ENCODE assay signal across 8 mouse cellular contexts in the genomic region with DNA sequence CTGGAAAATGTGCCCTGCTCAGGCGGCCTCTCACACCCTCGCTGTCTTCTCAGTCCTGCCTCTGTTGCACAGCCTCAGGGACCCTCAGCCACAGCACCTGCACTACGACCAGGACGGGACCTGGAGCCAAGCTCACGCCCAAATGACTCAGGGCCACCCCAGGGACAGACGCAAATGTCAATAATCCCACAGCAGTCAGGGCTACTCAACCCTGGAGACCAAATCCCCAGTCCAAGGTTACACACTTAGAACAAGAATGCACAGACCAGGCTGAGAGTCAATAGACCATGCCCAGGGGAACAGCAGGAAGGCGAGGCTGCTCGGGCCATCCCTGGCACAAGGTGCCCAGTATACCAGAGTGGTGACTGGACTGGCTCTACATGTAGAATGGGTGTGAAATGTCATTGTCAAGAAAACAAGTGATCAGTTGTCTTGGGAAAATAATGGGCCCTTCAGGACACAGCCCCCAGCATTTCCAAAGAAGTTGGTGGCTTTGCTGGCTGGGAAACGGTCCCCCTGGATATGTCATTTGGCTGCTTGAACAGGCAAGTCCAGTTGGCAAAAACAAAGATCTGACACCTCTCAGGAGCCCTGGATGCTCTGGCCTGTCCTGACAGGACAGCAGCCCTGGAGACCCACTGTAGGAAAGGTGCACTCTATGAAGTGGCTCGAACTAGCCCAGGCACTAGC. TPM values are rescaled to one million over a fixed set of nuclear protein-coding genes. Genes with fewer than 3 reads are reported as not detected.
DNase-seq lines count a peak whose midpoint lies in the region; ATAC-seq and TF ChIP-seq lines count a peak whose summit lies in the region.

No protein-coding gene starts in this region.

- no peak for TF ChIP-seq POLR2A in cerebellum, adult 2 months (IDR thresholded peaks at IDR 0.05; ENCODE audit: borderline replicate concordance, insufficient read depth, low read length)

- H3K27me3 ChIP-seq in cerebellum, adult 2 months (ENCODE audit: control insufficient read depth, insufficient read depth, low read length) = no peaks in the 10 kb centered on the region
- H3K27me3 ChIP-seq in liver, embryonic 13.5 days = no peaks in the 10 kb centered on the region
- no peaks in the 10 kb centered on the region for H3K27me3 ChIP-seq in liver, embryonic 12.5 days (replicated peaks)
- H3K27me3 ChIP-seq in hindbrain, embryonic 14.5 days (ENCODE audit: control insufficient read depth, insufficient read depth, low read length) = no peaks in the 10 kb centered on the region
- H3K27me3 ChIP-seq in midbrain, embryonic 15.5 days (replicated peaks) = no peaks in the 10 kb centered on the region

- H3K9me3 ChIP-seq in liver, embryonic 13.5 days (replicated peaks) = no peaks in the 10 kb centered on the region
- H3K9me3 ChIP-seq in liver, embryonic 12.5 days (replicated peaks) = no peaks in the 10 kb centered on the region
- H3K9me3 ChIP-seq in hindbrain, embryonic 14.5 days (ENCODE audit: control insufficient read depth, low read length) = no peaks in the 10 kb centered on the region
- H3K9me3 ChIP-seq in midbrain, embryonic 15.5 days = no peaks in the 10 kb centered on the region

- H3K4me3 ChIP-seq in cerebellum, adult 2 months (replicated peaks; ENCODE audit: insufficient read depth, low read depth, low read length) = no peak overlapping the region
- H3K4me3 ChIP-seq in liver, embryonic 13.5 days (replicated peaks) = no peak overlapping the region
- no peak overlapping the region for H3K4me3 ChIP-seq in liver, embryonic 12.5 days
- H3K4me3 ChIP-seq in hindbrain, embryonic 14.5 days (replicated peaks; ENCODE audit: low read length) = no peak overlapping the region
- H3K4me3 ChIP-seq in midbrain, embryonic 15.5 days = no peak overlapping the region

- no peak overlapping the region for H3K4me2 ChIP-seq in liver, embryonic 13.5 days
- H3K4me2 ChIP-seq in liver, embryonic 12.5 days = no peak overlapping the region
- H3K4me2 ChIP-seq in hindbrain, embryonic 14.5 days (replicated peaks) = no peak overlapping the region; the same call in 1 of the 2 replicates
- 0 out of 2 replicates have a peak overlapping the region, but pooled peaks have one; percentile 1 for H3K4me2 ChIP-seq in midbrain, embryonic 15.5 days

- TF ChIP-seq CTCF in cerebellum, adult 2 months (IDR thresholded peaks at IDR 0.05; ENCODE audit: borderline replicate concordance, insufficient read depth, low read depth, low read length) = no peak

- H3K4me1 ChIP-seq in cerebellum, adult 2 months (ENCODE audit: control insufficient read depth, insufficient read depth, low read length) = peaks cover 30% of the 10 kb centered on the region
- peaks cover 66% of the 10 kb centered on the region for H3K4me1 ChIP-seq in liver, embryonic 13.5 days (replicated peaks)
- peaks cover 73% of the 10 kb centered on the region for H3K4me1 ChIP-seq in liver, embryonic 12.5 days
- H3K4me1 ChIP-seq in hindbrain, embryonic 14.5 days (replicated peaks; ENCODE audit: control insufficient read depth, insufficient read depth, low read length) = peaks cover 47% of the 10 kb centered on the region
- H3K4me1 ChIP-seq in midbrain, embryonic 15.5 days = peaks cover 53% of the 10 kb centered on the region

- 16% methylated on average over 10 of the region's 10 CpGs for WGBS in cerebellum, adult 2 months
- WGBS in liver, embryonic 13.5 days (ENCODE audit: insufficient replicate concordance) = 82% methylated on average over 10 of the region's 10 CpGs
- 85% methylated on average over 10 of the region's 10 CpGs for WGBS in liver, embryonic 12.5 days (ENCODE audit: insufficient replicate concordance)
- WGBS in hindbrain, embryonic 14.5 days = 73% methylated on average over 10 of the region's 10 CpGs
- WGBS in midbrain, embryonic 15.5 days = 73% methylated on average over 10 of the region's 10 CpGs

- ATAC-seq in cerebellum, adult (ENCODE audit: insufficient number of reproducible peaks, low FRiP score, low TSS enrichment) = no peak
- no peak for ATAC-seq in liver, embryonic 13.5 days (ENCODE audit: low read depth)
- ATAC-seq in liver, embryonic 12.5 days = no peak
- ATAC-seq in hindbrain, embryonic 14.5 days (ENCODE audit: low FRiP score) = no peak
- ATAC-seq in midbrain, embryonic 15.5 days (replicated peaks) = no peak

- peak; percentile 28 to 32 for DNase-seq in cerebellum, adult 2 months
- DNase-seq in liver, embryonic 13.5 days = no peak
- DNase-seq in hindbrain, embryonic 14.5 days (ENCODE audit: low spot score) = no peak
- no peak for DNase-seq in frontal cortex, postnatal 14 days (ENCODE audit: low spot score in 2 of 2)
- no peak for DNase-seq in c-Kit-positive CD71-positive TER-119-positive erythroid progenitor cells, embryonic 14.5 days (ENCODE audit: low spot score)

- 0 out of 2 replicates have a peak overlapping the region, but pooled peaks have one; percentile 16 for H3K9ac ChIP-seq in liver, embryonic 13.5 days
- H3K9ac ChIP-seq in liver, embryonic 12.5 days = no peak overlapping the region
- no peak overlapping the region for H3K9ac ChIP-seq in hindbrain, embryonic 14.5 days
- no peak overlapping the region for H3K9ac ChIP-seq in midbrain, embryonic 15.5 days

- H3K27ac ChIP-seq in cerebellum, adult 2 months (ENCODE audit: insufficient read depth, low read length) = peak overlapping the region; percentile 42
- no peak overlapping the region; the same call in 1 of the 2 replicates for H3K27ac ChIP-seq in liver, embryonic 13.5 days
- H3K27ac ChIP-seq in liver, embryonic 12.5 days = no peak overlapping the region
- H3K27ac ChIP-seq in hindbrain, embryonic 14.5 days = peak overlapping the region; percentile 38; the same call in 1 of the 2 replicates
- H3K27ac ChIP-seq in midbrain, embryonic 15.5 days = no peak overlapping the region

- peaks cover 40% of the 10 kb centered on the region for H3K36me3 ChIP-seq in liver, embryonic 13.5 days
- H3K36me3 ChIP-seq in liver, embryonic 12.5 days = peaks cover 67% of the 10 kb centered on the region
- H3K36me3 ChIP-seq in hindbrain, embryonic 14.5 days (replicated peaks; ENCODE audit: control insufficient read depth, insufficient read depth) = peaks cover 10% of the 10 kb centered on the region
- H3K36me3 ChIP-seq in midbrain, embryonic 15.5 days (replicated peaks) = no peaks in the 10 kb centered on the region

RNA-seq across cellular contexts. Expression of a gene that starts 4.8 kb away (rescaled TPM):
- 494 and 510 TPM in 2 replicates for polyA plus RNA-seq in cerebellum, adult 2 months (2012; rRNA removed)
- 117 and 123 TPM in 2 replicates for polyA plus RNA-seq in liver, embryonic 13.5 days (2015; fragmentation: Nextera tagmentation; extraction: Ambion mirVana)
- 147 and 169 TPM in 2 replicates for polyA plus RNA-seq in liver, embryonic 12.5 days (2016; fragmentation: Nextera tagmentation; extraction: Ambion mirVana)
- polyA plus RNA-seq in hindbrain, embryonic 14.5 days (2014; fragmentation: Nextera tagmentation; extraction: Ambion mirVana) = 370 and 430 TPM in 2 replicates
- polyA plus RNA-seq in midbrain, embryonic 15.5 days (2015; fragmentation: Nextera tagmentation; extraction: Ambion mirVana) = 630 and 639 TPM in 2 replicates

RNA-seq across cellular contexts. Expression of a gene that starts 26.1 kb away (rescaled TPM):
- 1.6 and 1.9 TPM in 2 replicates for polyA plus RNA-seq in cerebellum, adult 2 months (2012; rRNA removed)
- 18.9 and 20.2 TPM in 2 replicates for polyA plus RNA-seq in liver, embryonic 13.5 days (2015; fragmentation: Nextera tagmentation; extraction: Ambion mirVana)
- 17.3 and 21.0 TPM in 2 replicates for polyA plus RNA-seq in liver, embryonic 12.5 days (2016; fragmentation: Nextera tagmentation; extraction: Ambion mirVana)
- polyA plus RNA-seq in hindbrain, embryonic 14.5 days (2014; fragmentation: Nextera tagmentation; extraction: Ambion mirVana) = 19.1 and 25.1 TPM in 2 replicates
- polyA plus RNA-seq in midbrain, embryonic 15.5 days (2015; fragmentation: Nextera tagmentation; extraction: Ambion mirVana) = 22.6 and 23.3 TPM in 2 replicates

RNA-seq across cellular contexts. Expression of a gene that starts 37.1 kb away (rescaled TPM):
- 157 and 171 TPM in 2 replicates for polyA plus RNA-seq in cerebellum, adult 2 months (2012; rRNA removed)
- 214 and 231 TPM in 2 replicates for polyA plus RNA-seq in liver, embryonic 13.5 days (2015; fragmentation: Nextera tagmentation; extraction: Ambion mirVana)
- polyA plus RNA-seq in liver, embryonic 12.5 days (2016; fragmentation: Nextera tagmentation; extraction: Ambion mirVana) = 196 and 205 TPM in 2 replicates
- 69.0 and 72.1 TPM in 2 replicates for polyA plus RNA-seq in hindbrain, embryonic 14.5 days (2014; fragmentation: Nextera tagmentation; extraction: Ambion mirVana)
- 71.2 and 79.2 TPM in 2 replicates for polyA plus RNA-seq in midbrain, embryonic 15.5 days (2015; fragmentation: Nextera tagmentation; extraction: Ambion mirVana)

RNA-seq across cellular contexts. Expression of a gene that starts 54.8 kb away (rescaled TPM):
- 52.1 and 59.5 TPM in 2 replicates for polyA plus RNA-seq in cerebellum, adult 2 months (2012; rRNA removed)
- polyA plus RNA-seq in liver, embryonic 13.5 days (2015; fragmentation: Nextera tagmentation; extraction: Ambion mirVana) = 8.1 and 8.9 TPM in 2 replicates
- 12.6 and 13.2 TPM in 2 replicates for polyA plus RNA-seq in liver, embryonic 12.5 days (2016; fragmentation: Nextera tagmentation; extraction: Ambion mirVana)
- polyA plus RNA-seq in hindbrain, embryonic 14.5 days (2014; fragmentation: Nextera tagmentation; extraction: Ambion mirVana) = 44.7 and 47.7 TPM in 2 replicates
- 51.5 and 53.4 TPM in 2 replicates for polyA plus RNA-seq in midbrain, embryonic 15.5 days (2015; fragmentation: Nextera tagmentation; extraction: Ambion mirVana)

Comparison
In these comparisons a context has a peak if more than half of its experiments do, and no peak if none do; other contexts are left out.
1. DNase-seq: peak in cerebellum, adult 2 months (2 of 2); none in liver, embryonic 13.5 days (single experiment), hindbrain, embryonic 14.5 days (single experiment), frontal cortex, postnatal 14 days (0 of 2) and c-Kit-positive CD71-positive TER-119-positive erythroid progenitor cells, embryonic 14.5 days (single experiment).
2. H3K27ac ChIP-seq: peak in cerebellum, adult 2 months (single experiment) and hindbrain, embryonic 14.5 days (single experiment); none in liver, embryonic 13.5 days (single experiment), liver, embryonic 12.5 days (single experiment) and midbrain, embryonic 15.5 days (single experiment).